Mouse (Mus musculus) small intestine, adult 2 months (tissue): ENCODE measurements around the gene Dctn3.
"Not testable (repeated sequence)": the region's sequence is repeated elsewhere in the genome, so short reads cannot be mapped to it uniquely, and the experiment has no call there.

Experiments
- CTCF ChIP-seq: fragments of 200-500 bp; IDR thresholded peaks from 2 replicates; pipeline ENCODE4 v1.5.1; 2012; ENCODE audit warnings: low read depth, mild to moderate bottlenecking, control low read depth, inconsistent platforms, low read length, moderate library complexity, mixed read lengths; ENCODE audit not compliant: insufficient replicate concordance, insufficient read length; ENCODE audit errors: extremely low read depth
- POLR2A ChIP-seq: fragments of 200-500 bp; IDR thresholded peaks from 2 replicates; pipeline ENCODE4 v1.6.1; 2012; ENCODE audit warnings: low read depth, mild to moderate bottlenecking, control low read depth, inconsistent platforms, low read length, moderate library complexity

GRCm38 (mm10) chr4:41699783-41700182 lies 23.2 kb downstream of the Dctn3 start, which contains the start of gene Il11ra1:
- not testable (repeated sequence) for TF ChIP-seq POLR2A, CTCF
